Mouse (Mus musculus) embryonic facial prominence, embryonic 14.5 days (tissue): ENCODE results near the gene Fam104a. TPM values are rescaled to one million over a fixed set of nuclear protein-coding genes. Genes with fewer than 3 reads are reported as not detected.

Source experiments
- ATAC-seq: fragments of 200-750 bp; cut with Nextera tagmentation; 2 replicates; pipeline ENCODE4 v1.8.0; 2017; ENCODE audit warnings: low read depth, moderate number of reproducible peaks, moderate TSS enrichment
- DNase-seq: peaks from one replicate; pipeline ENCODE4 v3.0.0-alpha.2; 2015; ENCODE audit warnings: low spot score
- H3K27ac ChIP-seq: fragments of 300-500 bp; sonication (generic); replicated peaks from 2 replicates; pipeline ENCODE4 v1.5.1; 2014; ENCODE audit warnings: low read depth, mild to moderate bottlenecking, low read length, moderate library complexity
- H3K27me3 ChIP-seq: fragments of 300-500 bp; sonication (generic); replicated peaks from 2 replicates; pipeline ENCODE4 v1.6.1; 2014; ENCODE audit warnings: low read length; ENCODE audit not compliant: control insufficient read depth, insufficient read depth
- H3K36me3 ChIP-seq: fragments of 300-500 bp; sonication (generic); 2 replicates; pipeline ENCODE4 v1.6.1; 2014; ENCODE audit warnings: low read length, mixed read lengths; ENCODE audit not compliant: control insufficient read depth, insufficient read depth
- H3K4me1 ChIP-seq: fragments of 300-500 bp; sonication (generic); 2 replicates; pipeline ENCODE4 v1.6.1; 2014; ENCODE audit warnings: antibody characterized with exemption, low read length; ENCODE audit not compliant: control insufficient read depth, insufficient read depth
- H3K4me2 ChIP-seq: fragments of 300-500 bp; sonication (generic); 2 replicates; pipeline ENCODE4 v1.6.1; 2014; ENCODE audit warnings: low read depth, mild to moderate bottlenecking, low read length, moderate library complexity, mixed read lengths
- H3K4me3 ChIP-seq: fragments of 300-500 bp; sonication (generic); 2 replicates; pipeline ENCODE4 v1.5.1; 2014; ENCODE audit warnings: low read depth, mild to moderate bottlenecking, low read length
- H3K9ac ChIP-seq: fragments of 300-500 bp; sonication (generic); 2 replicates; pipeline ENCODE4 v1.6.1; 2014; ENCODE audit warnings: low read depth, mild to moderate bottlenecking, low read length, moderate library complexity, mixed read lengths
- H3K9me3 ChIP-seq: fragments of 300-500 bp; sonication (generic); 2 replicates; pipeline ENCODE4 v1.6.1; 2016; ENCODE audit warnings: low read length; ENCODE audit not compliant: control insufficient read depth
- WGBS: fragments of 180-500 bp; shearing (Covaris S2); extraction: QIAGEN DNeasy Blood & Tissue Kit; methylation state at CpG from one replicate; pipeline ENCODE4 v1.1.7; 2014; 5-methylcytosine and 5-hydroxymethylcytosine counted together
- polyA plus RNA-seq: library from polyadenylated mRNA; unstranded; fragments of >200 nt; fragmentation: Nextera tagmentation; extraction: Ambion mirVana; gene quantifications from 2 replicates; pipeline ENCODE4 v1.2.1, GENCODE M21; 2014

Gene Fam104a
- polyA plus RNA-seq, 1 experiment from 2014 or later = 48.6 TPM

GRCm38 (mm10) chr11:113691318-113691717 is 7.4 kb upstream of the Fam104a start:
- no peaks in the 10 kb centered on the region for H3K9me3 ChIP-seq
- no peaks in the 10 kb centered on the region for H3K27me3 ChIP-seq
- H3K4me2 ChIP-seq = no peak overlapping the region
- no peaks in the 10 kb centered on the region for H3K4me1 ChIP-seq
- ATAC-seq (no peak), DNase-seq (no peak)
- WGBS = 81% methylated on average over 5 of the region's 5 CpGs
- H3K4me3 ChIP-seq = no peak overlapping the region
- H3K9ac ChIP-seq = peak overlapping the region; percentile 19; the same call in 1 of the 2 replicates
- H3K27ac ChIP-seq = no peak overlapping the region
- H3K36me3 ChIP-seq = peaks cover 82% of the 10 kb centered on the region

GRCm38 (mm10) chr11:113690506-113690905 is 6.6 kb upstream of the Fam104a start:
- no peak overlapping the region for H3K27ac ChIP-seq
- no peak overlapping the region for H3K9ac ChIP-seq
- DNase-seq (no peak), ATAC-seq (no peak)
- no peaks in the 10 kb centered on the region for H3K4me1 ChIP-seq
- WGBS = 83% methylated on average over 12 of the region's 12 CpGs
- H3K36me3 ChIP-seq = peaks cover 73% of the 10 kb centered on the region
- no peak overlapping the region for H3K4me2 ChIP-seq
- no peaks in the 10 kb centered on the region for H3K27me3 ChIP-seq
- H3K9me3 ChIP-seq = no peaks in the 10 kb centered on the region
- H3K4me3 ChIP-seq = no peak overlapping the region

- no peaks in the 10 kb centered on the region for H3K9me3 ChIP-seq
- H3K9ac ChIP-seq = no peak overlapping the region
- no peak for ATAC-seq
- H3K4me2 ChIP-seq = no peak overlapping the region
- peaks cover 40% of the 10 kb centered on the region for H3K36me3 ChIP-seq
- no peaks in the 10 kb centered on the region for H3K27me3 ChIP-seq
- peaks cover 10% of the 10 kb centered on the region for H3K4me1 ChIP-seq
- no peak for DNase-seq
- no peak overlapping the region for H3K27ac ChIP-seq
- no peak overlapping the region for H3K4me3 ChIP-seq
- 83% methylated on average over 2 of the region's 2 CpGs for WGBS
These were observed 3.1 kb upstream of the Fam104a start for GRCm38 (mm10) chr11:113687031-113687430.

- H3K36me3 ChIP-seq = peaks cover 24% of the 10 kb centered on the region
- H3K9me3 ChIP-seq = no peaks in the 10 kb centered on the region
- ATAC-seq (no peak), DNase-seq (no peak)
- H3K4me1 ChIP-seq = peaks cover 10% of the 10 kb centered on the region
- no peaks in the 10 kb centered on the region for H3K27me3 ChIP-seq
- peak overlapping the region; percentile 96; the same call in 1 of the 2 replicates for H3K27ac ChIP-seq
- H3K9ac ChIP-seq = peak overlapping the region; percentile 90
- WGBS = 44% methylated on average over 24 of the region's 25 CpGs
- H3K4me3 ChIP-seq = peak overlapping the region; percentile 91
- peak overlapping the region; percentile 85 for H3K4me2 ChIP-seq
These were observed 912 bp upstream of the Fam104a start for GRCm38 (mm10) chr11:113684707-113685426.

- ATAC-seq = no peak
- Histone ChIP-seq H3K9me3 (no peaks in the 10 kb centered on the region), H3K4me3 (peak overlapping the region; percentile 91), H3K9ac (peak overlapping the region; percentile 90), H3K27ac (peak overlapping the region; percentile 96), H3K4me2 (peak overlapping the region; percentile 85), H3K36me3 (peaks cover 12% of the 10 kb centered on the region), H3K27me3 (no peaks in the 10 kb centered on the region), H3K4me1 (peaks cover 10% of the 10 kb centered on the region)
- no peak for DNase-seq
- 0% methylated on average over 4 of the region's 38 CpGs for WGBS
These were observed 363 bp downstream of the Fam104a start for GRCm38 (mm10) chr11:113683627-113683956.

GRCm38 (mm10) chr11:113682897-113683626 is 893 bp downstream of the Fam104a start:
- Histone ChIP-seq H3K4me3 (peak overlapping the region; percentile 91), H3K27ac (peak overlapping the region; percentile 96)
- WGBS = 2% methylated on average over 32 of the region's 38 CpGs

GRCm38 (mm10) chr11:113681979-113682378 is 2.0 kb downstream of the Fam104a start:
- DNase-seq = no peak
- no peaks in the 10 kb centered on the region for H3K9me3 ChIP-seq
- no peaks in the 10 kb centered on the region for H3K27me3 ChIP-seq
- H3K4me2 ChIP-seq = peak overlapping the region; percentile 85
- no peak overlapping the region for H3K27ac ChIP-seq
- H3K4me3 ChIP-seq = peak overlapping the region; percentile 91
- no peak for ATAC-seq
- H3K36me3 ChIP-seq = peaks cover 3% of the 10 kb centered on the region; the same call in 1 of the 2 replicates
- H3K9ac ChIP-seq = peak overlapping the region; percentile 90; the same call in 1 of the 2 replicates
- H3K4me1 ChIP-seq = peaks cover 10% of the 10 kb centered on the region

More at GRCm38 (mm10) chr11:113682897-113683626, 893 bp downstream of the Fam104a start:
- Histone ChIP-seq H3K4me1 (peaks cover 10% of the 10 kb centered on the region), H3K36me3 (peaks cover 6% of the 10 kb centered on the region), H3K9ac (peak overlapping the region; percentile 90), H3K9me3 (no peaks in the 10 kb centered on the region), H3K4me2 (peak overlapping the region; percentile 85), H3K27me3 (no peaks in the 10 kb centered on the region)
- peak; percentile 70 for DNase-seq
- peak; percentile 21 for ATAC-seq

- ATAC-seq (no peak), DNase-seq (no peak)
- Histone ChIP-seq H3K27ac (no peak overlapping the region), H3K36me3 (peaks cover 12% of the 10 kb centered on the region), H3K9ac (no peak overlapping the region), H3K9me3 (no peaks in the 10 kb centered on the region), H3K27me3 (no peaks in the 10 kb centered on the region), H3K4me1 (peaks cover 10% of the 10 kb centered on the region), H3K4me2 (no peak overlapping the region), H3K4me3 (no peak overlapping the region)
- WGBS = 77% methylated on average over 2 of the region's 2 CpGs
These were observed 3.0 kb downstream of the Fam104a start for GRCm38 (mm10) chr11:113680954-113681353.
